Mouse (Mus musculus) adrenal gland, adult 8-10 months (tissue): Measurements from ENCODE around the gene Ank2. TPM values are rescaled to one million over a fixed set of nuclear protein-coding genes. Genes with fewer than 3 reads are reported as not detected.
A peak's percentile ranks its signal among the peaks of the same experiment; 100 is the strongest.
"Not testable (repeated sequence)": the region's sequence is repeated elsewhere in the genome, so short reads cannot be mapped to it uniquely, and the experiment has no call there.

ENCODE experiments used
- DNase-seq: peaks from one replicate; pipeline ENCODE4 v3.0.0; 2022
- total RNA-seq, 4 experiments: library from RNA; stranded (reverse); gene quantifications; 2 replicates each; pipeline ENCODE4 v1.2.4; 2022

Gene Ank2
- total RNA-seq, 4 experiments from 2014 or later = 42.5 to 55.4 (median 46.6) TPM

DNA sequence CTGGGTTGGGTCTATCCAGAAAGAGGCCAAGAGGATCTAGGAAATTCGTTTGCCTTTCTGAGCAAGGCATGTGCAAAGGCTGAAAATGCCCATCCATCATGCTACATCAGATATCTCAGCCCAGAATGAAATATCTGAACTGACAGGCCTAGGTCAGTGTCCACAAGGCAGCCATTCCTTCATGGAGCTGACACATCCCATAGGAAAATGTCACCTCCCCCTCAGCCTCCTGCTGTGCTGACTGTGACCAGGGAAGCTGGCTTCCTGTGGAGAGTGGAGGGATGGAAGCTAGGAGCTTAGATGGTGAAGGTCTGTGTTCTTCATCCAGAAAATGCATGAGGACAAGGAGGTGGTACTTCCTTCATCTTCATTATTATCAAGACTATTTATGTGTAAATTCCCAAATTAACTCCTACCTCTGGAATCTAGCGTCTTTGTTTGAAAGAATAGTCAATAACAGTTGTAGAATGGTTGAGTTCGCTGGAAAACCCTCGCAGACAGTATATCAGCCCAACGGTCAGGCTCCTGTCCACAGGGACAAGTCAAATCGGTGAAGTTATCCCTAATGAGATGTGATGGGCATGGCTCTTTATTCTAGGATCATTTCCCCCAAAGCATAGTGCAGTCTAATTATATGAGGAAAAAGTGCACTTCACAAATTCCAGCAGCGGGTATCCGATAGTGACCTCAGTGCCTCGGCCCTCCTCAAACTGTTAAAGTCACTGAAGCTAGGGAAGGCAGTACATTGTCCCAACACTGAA lies 148.4 kb downstream of the Ank2 start:
- no peak for DNase-seq

DNA sequence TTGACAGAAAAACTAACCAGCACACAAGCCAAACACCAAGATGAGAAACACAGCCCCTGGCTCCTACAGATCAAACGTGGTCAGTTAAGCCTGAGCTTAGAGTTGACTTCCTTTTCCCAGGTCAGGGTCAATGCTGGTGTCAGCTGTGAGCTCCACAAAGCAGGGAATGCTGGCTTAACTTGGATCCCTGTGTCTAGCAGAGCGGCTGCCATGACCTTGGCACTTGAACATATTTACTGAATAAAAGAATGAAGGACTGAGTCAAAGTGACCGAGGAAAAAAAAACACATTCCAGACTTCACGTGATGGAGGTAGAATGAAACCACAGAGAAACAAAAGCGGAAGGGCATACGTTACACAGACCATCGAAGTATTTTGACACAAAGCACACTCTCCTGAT lies 150.2 kb downstream of the Ank2 start:
- peak; percentile 18 for DNase-seq

DNA sequence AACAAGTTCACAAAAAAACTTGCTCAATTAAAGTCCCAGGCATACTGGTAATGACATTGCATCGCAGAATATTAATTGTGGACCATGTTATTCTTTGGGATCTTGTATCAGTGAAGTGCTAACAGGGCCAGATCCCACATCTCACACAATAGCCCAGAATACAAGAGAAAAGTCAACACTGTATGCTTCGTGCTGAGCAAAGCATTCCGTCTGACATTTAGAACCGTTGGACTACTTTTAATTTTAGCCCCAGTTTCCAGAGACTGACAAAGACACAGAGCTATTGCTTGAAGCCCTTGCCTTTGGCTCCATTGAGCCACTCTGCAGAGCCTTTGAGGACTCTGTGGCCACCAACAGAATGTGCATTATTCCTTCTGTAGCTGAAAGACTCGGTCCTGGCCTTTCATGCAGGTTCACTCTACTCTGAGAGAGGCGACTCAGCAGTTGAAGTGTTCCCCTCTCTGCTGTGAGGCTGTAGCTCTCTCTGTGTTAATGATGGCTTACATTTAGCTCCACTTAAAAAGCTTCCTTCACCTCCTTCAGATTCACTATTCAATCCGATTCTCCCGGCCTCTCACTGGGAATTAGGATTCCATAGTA lies 153.2 kb downstream of the Ank2 start:
- DNase-seq = no peak

DNA sequence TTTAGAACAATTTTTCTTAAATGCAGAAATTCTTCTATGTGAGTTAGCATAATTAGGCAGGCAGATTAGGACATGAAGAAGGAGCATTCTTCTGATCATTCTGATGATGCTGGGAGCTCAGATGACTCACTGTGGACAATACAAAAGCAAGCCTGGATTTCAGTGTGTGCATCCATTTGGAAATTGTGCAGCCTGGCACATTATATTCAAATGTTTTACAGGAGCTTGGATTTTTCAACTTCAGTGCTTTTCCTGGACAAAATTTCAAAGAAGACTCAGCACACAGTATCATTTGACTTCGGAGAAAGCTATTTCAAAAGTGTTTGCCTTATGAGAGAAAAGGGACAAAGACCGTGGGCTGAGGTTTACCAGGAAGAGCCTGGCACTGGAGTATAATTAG lies 157.8 kb downstream of the Ank2 start:
- no peak for DNase-seq

DNA sequence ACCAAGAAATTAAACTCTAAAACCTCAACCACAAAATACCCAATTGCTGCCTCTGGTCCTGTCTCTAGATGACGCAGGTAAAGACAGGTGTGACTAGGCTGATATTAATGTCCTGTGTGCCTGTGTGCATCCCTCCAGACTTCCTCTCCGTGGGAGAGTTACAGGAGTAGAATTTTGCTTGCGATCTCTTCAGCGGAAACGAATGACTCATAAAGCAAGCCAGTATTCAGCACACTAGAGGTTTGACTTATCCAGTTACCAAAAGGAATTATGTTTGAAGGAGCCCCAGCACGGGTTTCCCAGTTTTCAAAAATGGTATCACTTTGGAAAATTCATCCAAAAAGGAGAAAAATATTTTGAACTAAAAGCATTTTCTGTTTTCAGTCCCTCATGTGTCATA lies 164.3 kb downstream of the Ank2 start:
- no peak for DNase-seq

DNA sequence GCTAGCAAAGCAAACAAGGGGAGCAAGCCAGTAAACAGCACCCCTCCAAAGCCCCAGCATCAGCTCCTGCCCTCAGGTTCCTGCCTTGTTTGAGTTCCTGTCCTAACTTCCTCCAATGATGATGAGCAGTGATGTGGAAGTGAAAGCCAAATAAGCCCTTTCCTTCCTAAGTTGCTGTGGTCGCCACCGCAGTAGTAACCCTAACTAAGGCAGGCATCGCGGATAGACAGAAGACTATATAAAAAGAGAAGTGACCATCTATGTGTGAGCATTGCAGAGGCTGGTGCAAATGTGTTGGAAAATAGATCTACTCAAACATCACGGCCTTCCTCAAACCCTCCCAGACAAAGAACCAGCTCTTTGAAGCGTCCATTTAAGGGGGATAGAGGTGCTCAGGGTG lies 167.6 kb downstream of the Ank2 start:
- DNase-seq = no peak

DNA sequence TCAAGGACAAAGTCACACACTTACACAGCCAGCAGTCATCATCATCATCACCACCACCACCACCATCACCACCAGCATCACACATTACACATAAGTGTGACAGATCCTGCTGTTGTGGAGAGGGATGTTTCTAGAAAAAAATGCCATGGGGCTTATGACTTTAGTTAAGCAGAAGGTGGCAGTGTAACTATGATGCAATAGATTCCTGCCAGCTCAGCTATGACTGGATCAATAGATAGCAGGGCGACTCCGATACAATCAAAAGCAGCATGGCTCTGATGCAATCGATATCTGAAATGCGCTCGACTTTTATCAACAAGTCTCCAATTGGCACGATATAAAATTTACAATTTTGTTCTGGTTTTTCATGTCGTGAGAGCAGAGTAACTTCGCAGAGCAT lies 172.8 kb downstream of the Ank2 start:
- DNase-seq = no peak

DNA sequence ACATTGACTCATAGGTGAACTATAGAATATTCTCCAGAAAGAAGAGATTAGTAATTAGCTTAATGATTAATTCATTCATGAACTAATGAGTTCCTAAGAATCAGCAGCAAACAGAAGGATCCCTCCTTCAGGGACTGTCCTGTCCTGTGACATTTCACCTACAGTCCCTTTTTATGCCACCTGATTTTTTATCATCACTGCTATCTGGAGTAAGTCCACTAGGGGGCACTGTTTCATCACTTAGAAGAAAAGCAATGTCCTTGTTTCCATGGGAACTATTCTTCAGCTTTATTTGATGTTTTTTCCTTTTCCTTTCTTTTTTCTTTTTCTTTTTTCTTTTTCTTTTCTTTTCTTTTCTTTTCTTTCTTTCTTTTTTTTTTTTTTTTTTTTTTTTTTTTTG lies 176.3 kb downstream of the Ank2 start:
- DNase-seq = no peak

DNA sequence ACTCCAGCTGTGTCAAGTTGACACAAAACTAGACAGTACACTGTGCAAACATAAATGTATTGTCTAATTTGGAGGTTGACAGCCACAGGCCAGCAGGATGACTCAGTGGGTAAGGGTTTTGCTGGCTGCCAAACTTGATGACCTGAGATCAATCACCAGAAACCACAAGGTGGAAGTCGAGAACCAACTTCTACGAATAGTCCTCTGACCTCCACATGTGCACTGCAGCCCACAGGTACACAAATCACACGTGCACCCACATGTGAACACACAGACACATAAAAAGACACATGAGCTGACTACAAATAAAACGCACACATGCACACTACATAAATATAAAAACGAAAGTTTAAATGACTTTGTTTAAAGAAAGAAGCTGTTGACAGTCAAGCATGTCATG lies 177.5 kb downstream of the Ank2 start:
- DNase-seq = no peak

DNA sequence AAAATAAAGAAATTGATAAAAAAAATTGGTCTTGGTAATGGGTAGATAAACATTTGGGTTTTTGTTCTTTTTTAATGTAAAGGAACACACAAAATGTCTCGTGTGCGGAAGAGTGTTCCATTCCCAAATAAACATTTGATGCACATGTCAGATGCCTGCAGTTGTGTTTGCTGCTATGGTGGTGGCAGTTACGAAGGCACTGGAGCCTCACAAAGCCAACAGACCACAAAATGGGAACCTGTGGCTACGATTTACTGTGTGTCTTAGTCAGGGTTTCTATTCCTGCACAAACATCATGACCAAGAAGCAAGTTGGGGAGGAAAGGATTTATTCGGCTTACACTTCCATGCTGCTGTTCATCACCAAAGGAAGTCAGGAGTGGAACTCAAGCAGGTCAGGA lies 178.1 kb downstream of the Ank2 start:
- DNase-seq = not testable (repeated sequence)

DNA sequence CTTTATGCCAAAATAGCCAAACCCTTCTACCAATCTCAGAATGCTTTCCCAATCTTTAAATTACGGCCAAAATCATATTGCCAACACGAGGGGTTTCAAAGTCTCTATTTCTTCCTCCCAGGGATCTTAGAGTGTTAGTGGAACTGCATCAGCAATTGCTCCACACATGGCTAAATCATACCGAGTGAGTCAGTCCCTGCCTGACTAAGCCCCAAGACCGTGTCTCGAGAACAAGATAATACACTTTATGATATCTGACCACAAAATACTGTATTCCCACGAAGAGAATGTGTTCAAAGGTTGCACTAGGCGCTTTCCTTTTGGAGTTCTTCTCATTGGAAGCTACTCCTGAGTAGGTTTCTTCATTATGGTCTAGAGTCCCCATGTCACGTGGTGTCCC lies 178.8 kb downstream of the Ank2 start:
- DNase-seq = no peak

DNA sequence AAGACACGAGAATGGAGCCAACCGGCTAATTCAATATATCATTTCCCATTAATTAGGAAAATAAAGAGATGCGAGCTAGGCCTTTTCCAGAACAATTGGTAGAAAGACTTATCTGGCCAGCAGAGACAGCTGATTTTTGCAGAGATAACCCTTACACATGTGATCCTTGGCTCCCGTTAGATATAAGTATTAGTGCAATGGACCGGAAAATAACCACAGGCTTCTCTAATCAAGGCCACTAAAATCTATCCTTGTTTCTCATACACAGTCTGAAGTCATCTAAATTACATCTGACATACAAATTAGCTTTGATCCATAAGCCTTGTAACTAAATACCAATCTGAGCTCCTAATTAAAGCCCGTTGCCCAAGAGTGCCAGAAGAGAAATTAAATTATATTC lies 181.5 kb downstream of the Ank2 start:
- DNase-seq = no peak

DNA sequence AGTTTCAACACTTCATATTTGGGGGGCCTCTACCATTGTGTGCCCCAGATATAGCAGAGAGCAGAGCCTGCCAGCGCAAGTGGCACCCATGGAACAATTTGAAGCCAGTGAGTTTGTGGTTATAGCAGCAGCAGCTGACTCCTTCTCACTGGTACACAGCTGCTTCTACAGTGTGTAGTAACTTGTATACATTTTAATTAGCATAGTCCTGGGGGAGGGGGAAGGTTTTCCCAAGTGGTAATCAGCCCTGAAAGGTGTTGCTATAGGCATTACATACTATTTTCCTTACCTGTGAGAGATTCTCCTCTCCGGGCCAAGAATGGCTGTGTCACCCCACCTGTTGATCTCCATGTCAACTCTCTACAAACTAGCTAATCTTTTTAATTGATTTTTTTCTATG lies 182.4 kb downstream of the Ank2 start:
- DNase-seq = no peak

DNA sequence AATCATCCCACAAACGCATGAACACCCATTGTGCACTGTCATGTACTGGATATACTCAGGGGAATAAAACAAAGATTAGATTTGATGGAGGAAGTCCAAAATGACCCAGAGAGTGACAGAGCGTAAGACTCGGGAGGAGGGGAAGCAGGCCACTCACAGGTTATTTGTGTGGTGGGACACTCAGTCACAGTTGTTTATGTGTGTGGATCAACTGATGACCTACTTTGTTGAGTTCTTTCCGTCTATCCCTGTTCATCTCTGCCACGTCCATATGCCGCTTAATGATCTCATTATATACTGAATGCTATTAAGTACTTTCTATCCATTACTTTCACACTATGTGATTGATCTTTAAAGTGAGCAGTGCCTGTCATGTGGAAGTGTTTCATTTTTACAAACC lies 187.6 kb downstream of the Ank2 start:
- no peak for DNase-seq

DNA sequence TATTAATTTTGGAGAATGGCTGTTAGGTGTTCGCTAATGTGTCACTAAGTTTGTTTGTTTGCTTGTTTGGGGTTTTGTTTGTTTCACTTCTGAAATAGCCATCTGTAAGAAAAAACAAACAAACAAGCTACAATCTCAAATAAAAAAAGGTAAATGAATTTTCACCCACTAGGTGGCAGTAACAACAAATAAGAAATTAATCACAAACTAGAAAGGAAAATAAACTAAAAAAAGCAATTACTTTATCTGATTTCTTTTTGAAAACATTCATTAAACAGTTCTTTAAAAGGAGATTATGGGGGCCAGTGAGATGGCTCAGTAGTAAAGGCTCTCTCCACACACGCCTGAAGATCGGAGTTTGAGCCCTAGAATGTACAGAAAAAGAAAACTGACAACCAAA lies 189.1 kb downstream of the Ank2 start:
- no peak for DNase-seq

DNA sequence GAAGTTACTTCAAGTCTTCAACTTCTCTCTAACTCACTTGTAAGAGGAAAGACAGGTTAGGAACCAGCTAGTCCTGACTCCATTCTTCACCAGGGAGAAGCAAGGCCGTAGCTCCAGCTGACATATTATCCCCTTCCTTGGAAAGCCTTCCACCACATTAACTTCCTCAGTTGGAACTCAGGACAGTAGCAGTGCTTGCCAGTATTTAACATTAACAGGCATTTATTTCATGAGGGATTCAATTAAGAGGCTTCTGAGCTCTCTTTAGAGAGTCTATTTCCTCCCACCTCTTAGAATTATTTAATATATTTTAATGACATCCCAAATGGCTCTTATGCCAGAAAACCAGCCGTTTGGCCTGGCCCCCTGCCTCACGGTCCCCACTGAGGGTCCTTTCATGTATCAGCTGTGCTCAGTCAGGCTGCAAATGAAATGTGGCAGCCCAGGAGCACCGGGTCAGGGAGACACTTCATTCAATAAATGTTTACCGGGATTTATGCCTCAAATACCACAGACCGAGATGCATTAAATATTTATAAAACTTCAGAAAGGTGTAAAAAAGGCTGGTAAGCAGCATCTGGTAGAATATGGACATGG lies 195.1 kb downstream of the Ank2 start:
- DNase-seq = no peak

DNA sequence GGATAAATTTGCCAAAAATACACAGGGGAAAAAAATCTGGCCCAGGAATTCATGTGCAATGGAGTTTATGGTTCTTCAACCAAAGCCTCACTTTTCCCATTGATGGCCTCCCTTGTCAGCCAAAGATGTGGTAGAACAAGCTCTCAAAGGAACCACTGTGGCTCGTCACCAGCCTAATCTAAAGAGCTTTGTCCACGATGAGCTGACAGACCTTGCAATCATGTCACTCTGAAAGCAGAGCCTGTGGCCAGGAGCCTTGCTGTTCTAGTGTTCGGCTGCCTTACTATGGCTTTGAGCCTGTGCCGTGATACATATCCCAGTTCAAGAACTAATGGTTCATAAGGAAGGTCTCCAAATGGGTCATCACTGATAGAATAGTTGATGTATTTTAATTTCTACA lies 196.1 kb downstream of the Ank2 start:
- DNase-seq = no peak

DNA sequence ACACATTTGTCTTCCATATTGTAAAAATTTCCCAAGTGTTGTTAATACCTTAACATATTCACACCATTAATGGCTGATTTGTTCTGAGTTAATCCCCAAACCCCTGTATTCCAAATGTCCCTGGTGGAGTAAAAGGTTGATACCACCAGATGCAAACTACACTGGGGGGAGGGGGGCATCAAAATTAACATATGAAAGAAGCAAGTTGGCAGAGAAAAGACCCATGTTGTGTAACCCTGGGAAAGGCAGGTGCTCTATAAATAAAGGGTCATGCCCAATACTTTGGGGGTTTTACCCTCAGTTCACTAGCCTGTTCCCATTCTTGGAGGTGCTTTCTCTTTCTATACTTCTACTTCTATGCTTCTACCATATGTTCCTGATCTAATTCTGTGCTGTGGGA lies 198.4 kb downstream of the Ank2 start:
- no peak for DNase-seq

DNA sequence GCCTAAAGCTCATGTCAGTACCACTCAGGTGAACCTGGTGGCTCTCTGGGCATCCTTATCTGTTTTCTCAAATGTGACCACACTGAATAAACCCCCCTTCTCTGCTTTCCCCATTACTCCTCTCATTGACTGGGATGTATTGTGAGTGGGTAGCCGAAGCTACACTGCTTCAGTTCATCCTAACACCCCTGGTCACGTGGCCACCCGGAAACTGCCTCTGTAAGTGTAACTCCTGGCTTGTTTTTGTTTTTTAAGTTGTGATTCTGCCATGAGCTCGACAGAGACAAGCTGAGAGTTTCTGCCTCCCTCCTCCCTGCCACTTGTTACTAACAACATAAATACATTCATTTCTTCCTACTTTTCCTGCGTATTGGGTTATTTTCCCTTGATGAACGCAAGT lies 203.2 kb downstream of the Ank2 start:
- DNase-seq = no peak

DNA sequence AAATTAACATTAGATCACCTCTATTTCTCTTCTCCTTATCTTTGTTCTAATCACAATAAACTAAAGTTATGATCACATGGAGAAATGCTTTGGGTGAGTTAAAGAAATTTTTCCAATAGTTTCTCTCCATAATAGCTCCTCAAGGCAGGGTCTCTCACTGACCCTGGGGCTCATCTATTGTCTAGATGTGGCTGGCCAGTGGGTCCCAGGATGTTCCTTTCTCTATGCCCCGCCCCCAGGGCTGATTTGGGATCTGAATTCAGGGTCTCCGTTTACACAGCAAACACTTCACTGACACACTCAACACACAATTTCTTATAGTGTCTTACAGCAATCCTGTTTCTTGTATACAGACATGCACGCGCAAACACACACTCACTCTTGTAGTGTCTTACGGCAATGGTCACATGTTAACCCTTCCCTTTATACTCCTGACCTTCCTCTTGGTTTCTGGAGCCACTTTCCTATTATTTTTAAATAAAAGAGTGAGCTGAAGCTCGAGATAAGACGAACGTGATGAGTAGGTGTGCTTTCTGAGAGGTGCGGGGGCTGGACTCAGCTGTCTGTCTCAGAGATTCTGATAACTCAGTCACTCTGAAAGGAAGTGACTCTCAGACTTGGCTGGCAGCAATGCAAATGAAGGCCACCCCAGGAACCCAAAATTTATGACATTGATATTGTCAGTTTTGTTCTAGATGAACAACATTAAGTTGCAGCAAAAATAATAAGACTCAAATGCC lies 204.4 kb downstream of the Ank2 start:
- DNase-seq = no peak

DNA sequence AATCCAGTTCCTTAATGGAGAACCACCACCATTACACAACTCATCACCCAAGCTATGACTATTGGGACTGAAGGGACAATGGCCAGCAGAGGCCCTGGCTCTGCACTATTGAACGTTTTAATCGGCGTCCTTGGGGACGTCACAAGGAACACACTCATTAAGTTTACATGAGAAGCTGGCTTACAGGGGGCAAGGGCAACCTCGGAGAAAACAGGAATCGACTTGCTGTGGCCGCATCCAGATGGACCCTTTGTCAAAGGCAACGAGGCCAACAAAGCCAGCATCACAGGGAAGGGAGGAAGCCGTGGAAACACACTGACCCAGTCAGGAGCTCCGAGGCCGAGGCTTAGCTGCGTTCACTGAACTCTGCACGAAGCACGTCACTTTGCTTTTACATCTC lies 205.1 kb downstream of the Ank2 start:
- DNase-seq = no peak

DNA sequence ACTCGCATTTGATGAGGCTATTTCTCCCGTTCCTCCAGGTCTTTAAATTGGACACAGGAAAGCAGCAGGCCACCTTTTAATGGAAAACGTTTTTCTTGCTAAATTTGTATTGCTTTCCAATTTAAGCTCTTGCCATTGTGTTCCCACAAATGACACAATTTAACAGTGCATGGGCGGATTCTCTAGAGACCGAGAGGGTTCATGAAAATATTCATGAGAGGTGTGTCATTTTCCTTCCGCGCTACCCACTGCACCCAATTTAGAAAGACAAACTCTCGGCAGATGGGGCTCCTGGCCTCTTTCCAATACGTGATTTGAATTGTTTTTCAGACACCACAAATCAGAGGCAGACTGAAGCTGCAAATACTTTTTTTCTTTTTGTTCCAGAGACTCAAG lies 205.7 kb downstream of the Ank2 start:
- no peak for DNase-seq

DNA sequence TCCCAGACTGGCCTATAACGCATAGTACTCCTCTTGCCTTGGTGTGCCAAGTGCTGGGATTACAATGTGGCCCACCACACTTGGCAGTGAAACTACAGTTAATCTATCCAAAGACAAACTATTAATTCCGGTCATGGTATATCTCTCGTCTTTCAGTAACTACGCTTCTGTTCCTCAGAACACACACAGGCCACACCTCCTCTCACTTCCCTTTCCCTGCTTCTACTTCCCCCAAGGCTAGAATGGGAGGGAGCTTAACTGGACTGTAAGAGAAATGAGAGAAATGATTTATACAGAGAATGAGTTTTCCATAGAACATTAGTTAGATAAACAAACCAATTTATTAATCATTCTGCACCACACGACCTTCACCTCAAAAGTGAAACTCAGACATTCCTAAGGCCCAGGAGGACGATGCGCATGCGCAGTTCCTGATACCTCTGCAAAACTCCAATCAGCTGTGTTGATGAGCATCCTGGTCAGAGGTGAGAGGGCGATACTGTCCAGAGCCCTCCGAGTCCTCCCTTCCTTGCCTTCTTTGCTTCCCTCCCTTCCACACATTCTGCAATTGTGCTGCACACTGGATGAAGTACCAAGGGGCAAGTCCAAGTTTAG lies 206.2 kb downstream of the Ank2 start:
- DNase-seq = no peak
